Mouse (Mus musculus) lung, embryonic 15.5 days (tissue): ENCODE results near the gene Itpkc. TPM values are rescaled to one million over a fixed set of nuclear protein-coding genes. Genes with fewer than 3 reads are reported as not detected.

ENCODE experiments used
- ATAC-seq: fragments of 200-750 bp; cut with Nextera tagmentation; 2 replicates; pipeline ENCODE4 v1.8.0; 2017; ENCODE audit warnings: moderate number of reproducible peaks, borderline replicate concordance; ENCODE audit not compliant: low FRiP score, low TSS enrichment; ENCODE audit errors: extremely low read depth
- H3K27ac ChIP-seq: fragments of 300-500 bp; sonication (generic); 2 replicates; pipeline ENCODE4 v1.5.1; 2015; ENCODE audit warnings: moderate library complexity, mild to moderate bottlenecking, inconsistent platforms
- H3K27me3 ChIP-seq: fragments of 300-500 bp; sonication (generic); 2 replicates; pipeline ENCODE4 v1.6.1; 2015; ENCODE audit warnings: inconsistent platforms
- H3K36me3 ChIP-seq: fragments of 300-500 bp; sonication (generic); 2 replicates; pipeline ENCODE4 v1.6.1; 2015; ENCODE audit warnings: inconsistent platforms
- H3K4me1 ChIP-seq: fragments of 300-500 bp; sonication (generic); 2 replicates; pipeline ENCODE4 v1.6.1; 2015; ENCODE audit warnings: inconsistent platforms
- H3K4me2 ChIP-seq: fragments of 300-500 bp; sonication (generic); 2 replicates; pipeline ENCODE4 v1.6.1; 2015; ENCODE audit warnings: inconsistent platforms, mild to moderate bottlenecking, moderate library complexity
- H3K4me3 ChIP-seq: fragments of 300-500 bp; sonication (generic); 2 replicates; pipeline ENCODE4 v1.5.1; 2015; ENCODE audit warnings: mild to moderate bottlenecking, inconsistent platforms
- H3K9ac ChIP-seq: fragments of 300-500 bp; sonication (generic); 2 replicates; pipeline ENCODE4 v1.6.1; 2015; ENCODE audit warnings: inconsistent platforms
- H3K9me3 ChIP-seq: fragments of 300-500 bp; sonication (generic); 2 replicates; pipeline ENCODE4 v1.6.1; 2016; ENCODE audit warnings: inconsistent platforms
- WGBS: fragments of 180-500 bp; shearing (Covaris S2); methylation state at CpG from one replicate; pipeline ENCODE4 v1.1.7; 2015; 5-methylcytosine and 5-hydroxymethylcytosine counted together
- microRNA counts: library from miRNA; unstranded; fragments of <30 nt; microRNA quantifications from one replicate; lab custom pipeline; 2016
- microRNA-seq: library from miRNA; unstranded; fragments of <30 nt; microRNA quantifications from one replicate; pipeline ENCODE4, GENCODE M21; 2016
- polyA plus RNA-seq: library from polyadenylated mRNA; unstranded; fragments of >200 nt; fragmentation: Nextera tagmentation; extraction: Ambion mirVana; gene quantifications from 2 replicates; pipeline ENCODE4 v1.2.1, GENCODE M21; 2015

Itpkc gene
- polyA plus RNA-seq, 1 experiment from 2014 or later = 5.1 TPM

DNA sequence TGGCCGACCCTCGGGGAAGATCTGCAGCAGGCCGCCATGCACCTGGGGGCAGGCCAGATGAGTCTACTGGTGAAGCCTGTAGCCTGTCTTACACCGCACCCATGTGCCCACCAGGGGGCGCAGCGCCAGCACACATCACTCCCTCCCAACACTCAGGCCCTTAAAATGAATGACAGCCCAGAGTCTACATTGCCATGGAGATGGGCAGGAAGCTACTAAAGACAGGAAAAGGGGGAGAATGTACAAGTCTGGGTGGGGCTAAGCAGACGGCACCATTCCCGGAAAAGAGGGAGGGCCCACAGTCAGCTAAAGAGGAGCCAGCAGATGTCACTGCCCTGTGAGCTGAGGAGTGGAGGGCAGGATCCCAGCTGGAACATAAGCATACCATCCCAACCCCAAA lies 68.6 kb downstream of the Itpkc start:
- Histone ChIP-seq H3K9me3 (no peaks in the 10 kb centered on the region), H3K4me2 (no peak overlapping the region), H3K4me1 (peaks cover 49% of the 10 kb centered on the region), H3K27ac (peak overlapping the region; percentile 45; the same call in 1 of the 2 replicates), H3K4me3 (no peak overlapping the region), H3K9ac (no peak overlapping the region), H3K36me3 (peaks cover 50% of the 10 kb centered on the region), H3K27me3 (no peaks in the 10 kb centered on the region)
- 12% methylated on average over 8 of the region's 8 CpGs for WGBS
- peak; percentile 86 for ATAC-seq

DNA sequence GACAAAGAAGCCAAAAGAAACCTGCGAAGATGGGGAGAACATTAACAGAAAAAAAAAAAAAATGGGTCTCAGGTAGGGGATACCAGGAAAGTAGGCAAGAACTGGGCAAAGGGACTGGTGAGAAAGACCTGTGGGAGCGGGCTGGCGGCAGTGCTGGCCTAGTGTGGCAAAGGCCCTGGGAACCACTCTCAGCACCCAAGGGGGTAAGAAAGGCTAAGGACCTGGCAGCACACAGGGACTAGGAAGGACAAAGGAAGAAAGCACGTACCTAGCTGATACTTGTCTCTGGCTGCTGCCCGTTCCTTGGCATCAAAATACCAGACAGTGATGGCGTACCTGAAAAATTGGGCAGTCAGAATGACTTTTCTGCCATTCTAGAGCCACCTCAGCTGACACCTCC lies 69.2 kb downstream of the Itpkc start:
- no peaks in the 10 kb centered on the region for H3K27me3 ChIP-seq
- ATAC-seq = no peak
- H3K9ac ChIP-seq = no peak overlapping the region
- H3K4me3 ChIP-seq = no peak overlapping the region
- 96% methylated on average over 6 of the region's 6 CpGs for WGBS
- peaks cover 43% of the 10 kb centered on the region for H3K4me1 ChIP-seq
- no peak overlapping the region for H3K4me2 ChIP-seq
- no peak overlapping the region for H3K27ac ChIP-seq
- H3K36me3 ChIP-seq = peaks cover 44% of the 10 kb centered on the region
- H3K9me3 ChIP-seq = no peaks in the 10 kb centered on the region

GRCm38 (mm10) chr7:27158171-27158570 lies 70.3 kb downstream of the Itpkc start:
- 95% methylated on average over 9 of the region's 9 CpGs for WGBS
- Histone ChIP-seq H3K4me3 (no peak overlapping the region), H3K4me2 (no peak overlapping the region)

More at GRCm38 (mm10) chr7:27158171-27158570, 70.3 kb downstream of the Itpkc start:
- peaks cover 39% of the 10 kb centered on the region for H3K36me3 ChIP-seq
- no peaks in the 10 kb centered on the region for H3K27me3 ChIP-seq
- no peak for ATAC-seq
- no peaks in the 10 kb centered on the region for H3K9me3 ChIP-seq
- H3K27ac ChIP-seq = no peak overlapping the region
- peaks cover 38% of the 10 kb centered on the region for H3K4me1 ChIP-seq
- no peak overlapping the region for H3K9ac ChIP-seq

MicroRNAs within 50 kb of the gene (microRNA counts, 519-probe panel; counts per million panel counts)
- 19.7 counts per million for microRNA mmu-miR-1191 (lab: Ali Mortazavi, UCI)

Small RNAs within 50 kb of the gene (microRNA-seq; reads per million reads assigned to microRNA genes)
- gene Mir1191 (4.3 reads per million, percentile 18 among the genes with 10 or more reads in this experiment), gene Mir3101 (not detected)

Other genes starting within 250 kb of the Itpkc start
- gene Cyp2a12, start 199.6 kb downstream of the Itpkc start, polyA plus RNA-seq = not detected in 2 replicates
- gene Cyp2f2, start 108.8 kb downstream of the Itpkc start, polyA plus RNA-seq = 42.3 and 50.3 TPM in 2 replicates
- 0.10 and 0.24 TPM in 2 replicates for gene Cyp2t4, start 74.9 kb downstream of the Itpkc start, polyA plus RNA-seq
- gene Egln2, start 61.9 kb downstream of the Itpkc start, polyA plus RNA-seq = 82.3 and 83.5 TPM in 2 replicates
- gene Rab4b, start 49.8 kb downstream of the Itpkc start, polyA plus RNA-seq = 71.4 and 71.6 TPM in 2 replicates
- 2.4 and 3.5 TPM in 2 replicates for gene Gm21983, start 47.6 kb downstream of the Itpkc start, polyA plus RNA-seq
- 150 and 170 TPM in 2 replicates for gene Mia, start 47.5 kb downstream of the Itpkc start, polyA plus RNA-seq
- 3.0 and 3.4 TPM in 2 replicates for gene BC024978, start 32.9 kb downstream of the Itpkc start, polyA plus RNA-seq
- gene Snrpa, start 32.4 kb downstream of the Itpkc start, polyA plus RNA-seq = 257 TPM in 2 replicates
- gene Coq8b, start 4.4 kb upstream of the Itpkc start, polyA plus RNA-seq = 20.3 and 20.4 TPM in 2 replicates
- gene Numbl, start 29.8 kb upstream of the Itpkc start, polyA plus RNA-seq = 23.6 and 23.8 TPM in 2 replicates
- 96.2 and 102 TPM in 2 replicates for gene Ltbp4, start 109.0 kb upstream of the Itpkc start, polyA plus RNA-seq
- gene Shkbp1, start 127.4 kb upstream of the Itpkc start, polyA plus RNA-seq = 48.3 and 51.4 TPM in 2 replicates
- gene Gm20479, start 128.8 kb upstream of the Itpkc start, polyA plus RNA-seq = 0.79 and 1.3 TPM in 2 replicates
- gene Sptbn4, start 219.0 kb upstream of the Itpkc start, polyA plus RNA-seq = 0.21 and 0.33 TPM in 2 replicates
- gene Blvrb, start 219.3 kb upstream of the Itpkc start, polyA plus RNA-seq = 58.8 and 68.5 TPM in 2 replicates
- gene Sertad3, start 245.1 kb upstream of the Itpkc start, polyA plus RNA-seq = 28.6 and 31.1 TPM in 2 replicates